Mouse (Mus musculus) right cerebral cortex, adult 2 months (tissue): ENCODE data around the gene Nedd4.

ENCODE experiments used
- DNase-seq, 2 experiments: peaks; one replicate each; pipeline ENCODE4 v3.0.0; 2021 to 2022; ENCODE audit warnings: low spot score in 2 of 2

Nedd4 gene

GRCm38 (mm10) chr9:72721221-72721620 lies 59.1 kb downstream of the Nedd4 start:
- DNase-seq, result no peak

- DNase-seq, result no peak
Observed at GRCm38 (mm10) chr9:72722622-72723021, 60.5 kb downstream of the Nedd4 start.

GRCm38 (mm10) chr9:72724491-72725221 lies 62.5 kb downstream of the Nedd4 start:
- DNase-seq, result no peak

GRCm38 (mm10) chr9:72733966-72734365 lies 71.8 kb downstream of the Nedd4 start:
- peak; percentile 48 to 78 for DNase-seq

GRCm38 (mm10) chr9:72735822-72736410 lies 73.8 kb downstream of the Nedd4 start:
- DNase-seq, result peak in 1 of 2 experiments; percentile 40

- DNase-seq, result no peak
Observed at GRCm38 (mm10) chr9:72741206-72741605, 79.1 kb downstream of the Nedd4 start.

- DNase-seq, result no peak
Observed at GRCm38 (mm10) chr9:72746278-72746677, 84.1 kb downstream of the Nedd4 start.

- DNase-seq, result no peak
Observed at GRCm38 (mm10) chr9:72750272-72750671, 88.1 kb downstream of the Nedd4 start.

GRCm38 (mm10) chr9:72752656-72753055 lies 90.5 kb downstream of the Nedd4 start:
- no peak for DNase-seq

- DNase-seq, result no peak
Observed at GRCm38 (mm10) chr9:72753741-72754140, 91.6 kb downstream of the Nedd4 start.

- DNase-seq, result no peak
Observed at GRCm38 (mm10) chr9:72757143-72757542, 95.0 kb downstream of the Nedd4 start.

GRCm38 (mm10) chr9:72758705-72759131 lies 96.6 kb downstream of the Nedd4 start:
- DNase-seq, result peak; percentile 41 to 52

GRCm38 (mm10) chr9:72763050-72763718 lies 101.0 kb downstream of the Nedd4 start:
- peak in 1 of 2 experiments; percentile 38 for DNase-seq

GRCm38 (mm10) chr9:72766789-72767349 lies 104.7 kb downstream of the Nedd4 start:
- DNase-seq, result peak; percentile 97

- DNase-seq, result no peak
Observed at GRCm38 (mm10) chr9:72775022-72775421, 112.9 kb downstream of the Nedd4 start.

- no peak for DNase-seq
Observed at GRCm38 (mm10) chr9:72779004-72779403, 116.9 kb downstream of the Nedd4 start.

GRCm38 (mm10) chr9:72779733-72780132 lies 117.6 kb downstream of the Nedd4 start:
- no peak for DNase-seq

- no peak for DNase-seq
Observed at GRCm38 (mm10) chr9:72780694-72781093, 118.5 kb downstream of the Nedd4 start.

- no peak for DNase-seq
Observed at GRCm38 (mm10) chr9:72781466-72781865, 119.3 kb downstream of the Nedd4 start.

GRCm38 (mm10) chr9:72782121-72782520 lies 120.0 kb downstream of the Nedd4 start:
- no peak for DNase-seq

GRCm38 (mm10) chr9:72787732-72788131 lies 125.6 kb downstream of the Nedd4 start:
- no peak for DNase-seq

- DNase-seq, result no peak
Observed at GRCm38 (mm10) chr9:72790530-72791212, 128.5 kb downstream of the Nedd4 start.
